Mouse (Mus musculus) skeletal muscle tissue, adult 2 months (tissue): Measurements from ENCODE around the gene Cd48.
"Not testable (repeated sequence)": the region's sequence is repeated elsewhere in the genome, so short reads cannot be mapped to it uniquely, and the experiment has no call there.

Source experiments
- DNase-seq: peaks from one replicate; pipeline ENCODE4 v3.0.0-alpha.2; 2012; ENCODE audit warnings: low read depth, low spot score

The Cd48 gene

GRCm38 (mm10) chr1:171693918-171694317 lies 12.1 kb downstream of the Cd48 start:
- no peak for DNase-seq

- no peak for DNase-seq
Measured at GRCm38 (mm10) chr1:171698983-171699382, 17.2 kb downstream of the Cd48 start.

GRCm38 (mm10) chr1:171713736-171714135 lies 31.9 kb downstream of the Cd48 start:
- not testable (repeated sequence) for DNase-seq

- DNase-seq: no peak
Measured at GRCm38 (mm10) chr1:171715434-171715833, 33.6 kb downstream of the Cd48 start.

- DNase-seq: no peak
Measured at GRCm38 (mm10) chr1:171716232-171716631, 34.4 kb downstream of the Cd48 start.

- DNase-seq: no peak
Measured at GRCm38 (mm10) chr1:171731195-171731594, 49.4 kb downstream of the Cd48 start.

- DNase-seq: no peak
Measured at GRCm38 (mm10) chr1:171734898-171735297, 53.1 kb downstream of the Cd48 start.

- no peak for DNase-seq
Measured at GRCm38 (mm10) chr1:171748127-171748969, 66.5 kb downstream of the Cd48 start.
